Mouse (Mus musculus): ENCODE measurements around the gene Mllt1. TPM values are rescaled to one million over a fixed set of nuclear protein-coding genes. Genes with fewer than 3 reads are reported as not detected.

Mllt1 gene
- total and polyA plus RNA-seq, 2 experiments from 2014 or later: 52.0 to 131 TPM

GRCm38 (mm10) chr17:56975391-56975790, 40.2 kb upstream of the Mllt1 start:
- H3K27me3 ChIP-seq (ENCODE audit: insufficient read depth, low read length): no peaks in the 10 kb centered on the region
- H3K9me3 ChIP-seq (ENCODE audit: low read length): no peaks in the 10 kb centered on the region
- H3K9ac ChIP-seq (replicated peaks; ENCODE audit: low read length): no peak overlapping the region
- H3K4me2 ChIP-seq (ENCODE audit: low read depth, low read length): no peak overlapping the region
- H3K4me1 ChIP-seq (ENCODE audit: insufficient read depth, low read length): no peaks in the 10 kb centered on the region
- H3K36me3 ChIP-seq (ENCODE audit: insufficient read depth, low read length): no peaks in the 10 kb centered on the region
- ATAC-seq (no peak), DNase-seq (ENCODE audit: low spot score) (no peak)
- TF ChIP-seq CTCF (IDR thresholded peaks at IDR 0.05; ENCODE audit: low read depth): no peak
- no peak overlapping the region for H3K4me3 ChIP-seq (ENCODE audit: low read length)
- 75% methylated on average over 3 of the region's 3 CpGs for WGBS
- no peak overlapping the region for H3K27ac ChIP-seq

- no peaks in the 10 kb centered on the region for H3K9me3 ChIP-seq (ENCODE audit: low read length)
- no peaks in the 10 kb centered on the region for H3K36me3 ChIP-seq (ENCODE audit: insufficient read depth, low read length)
- DNase-seq (ENCODE audit: low spot score) (no peak), ATAC-seq (no peak)
- H3K9ac ChIP-seq (replicated peaks; ENCODE audit: low read length): no peak overlapping the region
- H3K27ac ChIP-seq: no peak overlapping the region
- H3K27me3 ChIP-seq (ENCODE audit: insufficient read depth, low read length): no peaks in the 10 kb centered on the region
- 77% methylated on average over 5 of the region's 5 CpGs for WGBS
- TF ChIP-seq CTCF (IDR thresholded peaks at IDR 0.05; ENCODE audit: low read depth): no peak
- H3K4me1 ChIP-seq (ENCODE audit: insufficient read depth, low read length): no peaks in the 10 kb centered on the region
- no peak overlapping the region for H3K4me3 ChIP-seq (ENCODE audit: low read length)
- H3K4me2 ChIP-seq (ENCODE audit: low read depth, low read length): no peak overlapping the region
Observed at GRCm38 (mm10) chr17:56974708-56975240, 39.6 kb upstream of the Mllt1 start.

- H3K9me3 ChIP-seq (ENCODE audit: low read length): no peaks in the 10 kb centered on the region
- ATAC-seq: no peak
- DNase-seq (ENCODE audit: low spot score): no peak
- no peak overlapping the region for H3K4me3 ChIP-seq (ENCODE audit: low read length)
- H3K27me3 ChIP-seq (ENCODE audit: insufficient read depth, low read length): no peaks in the 10 kb centered on the region
- TF ChIP-seq CTCF (IDR thresholded peaks at IDR 0.05; ENCODE audit: low read depth): no peak
- no peak overlapping the region for H3K27ac ChIP-seq
- H3K36me3 ChIP-seq (ENCODE audit: insufficient read depth, low read length): no peaks in the 10 kb centered on the region
- WGBS: 67% methylated on average over 12 of the region's 14 CpGs
- H3K4me2 ChIP-seq (ENCODE audit: low read depth, low read length): no peak overlapping the region
- no peak overlapping the region for H3K9ac ChIP-seq (replicated peaks; ENCODE audit: low read length)
- H3K4me1 ChIP-seq (ENCODE audit: insufficient read depth, low read length): no peaks in the 10 kb centered on the region
Observed at GRCm38 (mm10) chr17:56973956-56974707, 38.9 kb upstream of the Mllt1 start.

- Histone ChIP-seq H3K27ac (no peak overlapping the region), H3K4me3 (ENCODE audit: low read length) (no peak overlapping the region), H3K36me3 (ENCODE audit: insufficient read depth, low read length) (no peaks in the 10 kb centered on the region), H3K9ac (replicated peaks; ENCODE audit: low read length) (no peak overlapping the region), H3K27me3 (ENCODE audit: insufficient read depth, low read length) (no peaks in the 10 kb centered on the region), H3K4me2 (ENCODE audit: low read depth, low read length) (no peak overlapping the region), H3K9me3 (ENCODE audit: low read length) (no peaks in the 10 kb centered on the region), H3K4me1 (ENCODE audit: insufficient read depth, low read length) (no peaks in the 10 kb centered on the region)
- 60% methylated on average over 5 of the region's 5 CpGs for WGBS
- DNase-seq (ENCODE audit: low spot score) (no peak), ATAC-seq (no peak)
- TF ChIP-seq CTCF (IDR thresholded peaks at IDR 0.05; ENCODE audit: low read depth): no peak
Observed at GRCm38 (mm10) chr17:56970081-56970480, 34.9 kb upstream of the Mllt1 start.

- DNase-seq (ENCODE audit: low spot score) (no peak), ATAC-seq (no peak)
- H3K27me3 ChIP-seq (ENCODE audit: insufficient read depth, low read length): no peaks in the 10 kb centered on the region
- TF ChIP-seq CTCF (IDR thresholded peaks at IDR 0.05; ENCODE audit: low read depth): no peak
- H3K9ac ChIP-seq (replicated peaks; ENCODE audit: low read length): no peak overlapping the region
- H3K36me3 ChIP-seq (ENCODE audit: insufficient read depth, low read length): no peaks in the 10 kb centered on the region
- no peak overlapping the region for H3K4me3 ChIP-seq (ENCODE audit: low read length)
- no peaks in the 10 kb centered on the region for H3K4me1 ChIP-seq (ENCODE audit: insufficient read depth, low read length)
- no peaks in the 10 kb centered on the region for H3K9me3 ChIP-seq (ENCODE audit: low read length)
- no peak overlapping the region for H3K4me2 ChIP-seq (ENCODE audit: low read depth, low read length)
- no peak overlapping the region for H3K27ac ChIP-seq
- 72% methylated on average over 3 of the region's 3 CpGs for WGBS
Observed at GRCm38 (mm10) chr17:56969321-56969720, 34.1 kb upstream of the Mllt1 start.

- H3K4me3 ChIP-seq (ENCODE audit: low read length): no peak overlapping the region
- DNase-seq (ENCODE audit: low spot score) (no peak), ATAC-seq (no peak)
- no peaks in the 10 kb centered on the region for H3K9me3 ChIP-seq (ENCODE audit: low read length)
- TF ChIP-seq CTCF (IDR thresholded peaks at IDR 0.05; ENCODE audit: low read depth): no peak
- H3K4me1 ChIP-seq (ENCODE audit: insufficient read depth, low read length): no peaks in the 10 kb centered on the region
- 80% methylated on average over 6 of the region's 6 CpGs for WGBS
- H3K27me3 ChIP-seq (ENCODE audit: insufficient read depth, low read length): no peaks in the 10 kb centered on the region
- no peak overlapping the region for H3K9ac ChIP-seq (replicated peaks; ENCODE audit: low read length)
- H3K27ac ChIP-seq: no peak overlapping the region
- no peak overlapping the region for H3K4me2 ChIP-seq (ENCODE audit: low read depth, low read length)
- no peaks in the 10 kb centered on the region for H3K36me3 ChIP-seq (ENCODE audit: insufficient read depth, low read length)
Observed at GRCm38 (mm10) chr17:56963646-56964045, 28.4 kb upstream of the Mllt1 start.

Measured in hindbrain, postnatal 0 days (tissue).